Mouse (Mus musculus) MEL (cell line): ENCODE measurements around the gene Fto. TPM values are rescaled to one million over a fixed set of nuclear protein-coding genes. Genes with fewer than 3 reads are reported as not detected.
A peak's percentile ranks its signal among the peaks of the same experiment; 100 is the strongest.

Experiments used
- DNase-seq: peaks from one replicate; pipeline ENCODE4 v3.0.0; 2011; ENCODE audit warnings: low read depth, low spot score
- H3K27ac ChIP-seq: 2 replicates; pipeline ENCODE4 v1.5.1; 2012; ENCODE audit warnings: low read depth, mild to moderate bottlenecking, control low read depth, low read length, moderate library complexity; ENCODE audit not compliant: control insufficient read depth
- H3K27me3 ChIP-seq, 2 experiments: fragments of 150-350 bp in 1 of 2; sonication (generic) in 1 of 2; 2 replicates each; pipeline ENCODE4 v1.6.1; 2012; ENCODE audit warnings: low read length in 2 of 2, mild to moderate bottlenecking in 2 of 2, improper control_type of control experiment in 1 of 2, moderate library complexity in 1 of 2; ENCODE audit not compliant: insufficient read depth in 2 of 2, control insufficient read depth in 1 of 2
- H3K36me3 ChIP-seq, 2 experiments: 2 replicates each; pipeline ENCODE4 v1.6.1; 2012 to 2014; ENCODE audit warnings: low read length in 2 of 2, improper control_type of control experiment in 1 of 2, inconsistent platforms in 1 of 2, mild to moderate bottlenecking in 1 of 2; ENCODE audit not compliant: insufficient read depth in 2 of 2, control insufficient read depth in 1 of 2
- H3K4me1 ChIP-seq, 2 experiments: fragments of 150-350 bp in 1 of 2; sonication (generic) in 1 of 2; 2 replicates each; pipeline ENCODE4 v1.6.1; 2012; ENCODE audit warnings: low read length in 2 of 2, improper control_type of control experiment in 1 of 2, mild to moderate bottlenecking in 1 of 2; ENCODE audit not compliant: insufficient read depth in 2 of 2, control insufficient read depth in 1 of 2
- H3K4me3 ChIP-seq, 2 experiments: fragments of 150-350 bp in 1 of 2; sonication (generic) in 1 of 2; 2 replicates each; pipeline ENCODE4 v1.5.1; 2012; ENCODE audit warnings: low read depth in 2 of 2, low read length in 2 of 2, mild to moderate bottlenecking in 2 of 2, moderate library complexity in 2 of 2, control low read depth in 1 of 2, improper control_type of control experiment in 1 of 2; ENCODE audit not compliant: control insufficient read depth in 1 of 2, insufficient read depth in 1 of 2
- H3K79me2 ChIP-seq: 2 replicates; pipeline ENCODE4 v1.6.1; 2012; ENCODE audit warnings: mild to moderate bottlenecking, low read length, moderate library complexity; ENCODE audit not compliant: control insufficient read depth, poor library complexity, insufficient read depth
- H3K9ac ChIP-seq: 2 replicates; pipeline ENCODE4 v1.6.1; 2012; ENCODE audit warnings: low read depth, mild to moderate bottlenecking, control low read depth, low read length, moderate library complexity; ENCODE audit not compliant: control insufficient read depth, poor library complexity, severe bottlenecking
- H3K9me3 ChIP-seq: fragments of 150-350 bp; sonication (generic); replicated peaks from 2 replicates; pipeline ENCODE4 v1.6.1; 2012; ENCODE audit warnings: mild to moderate bottlenecking, low read length, improper control_type of control experiment, moderate library complexity; ENCODE audit not compliant: insufficient read depth
- BHLHE40 ChIP-seq: IDR thresholded peaks from 2 replicates; pipeline ENCODE4 v1.6.1; 2012; ENCODE audit warnings: low read depth, mild to moderate bottlenecking, inconsistent platforms, low read length, improper control_type of control experiment, borderline replicate concordance
- CHD2 ChIP-seq: IDR thresholded peaks from 2 replicates; pipeline ENCODE4 v1.6.1; 2011; ENCODE audit warnings: low read length, improper control_type of control experiment
- CTCF ChIP-seq, 3 experiments: IDR thresholded peaks in 2 of 3; conservative IDR thresholded peaks in 1 of 3; 2 replicates each; pipeline ENCODE4 v1.5.1; 2011 to 2012; ENCODE audit warnings: low read length in 3 of 3, low read depth in 2 of 3, mild to moderate bottlenecking in 2 of 3, improper control_type of control experiment in 1 of 3, inconsistent platforms in 1 of 3, mixed read lengths in 1 of 3, moderate library complexity in 1 of 3; ENCODE audit not compliant: control insufficient read depth in 1 of 3, insufficient read depth in 1 of 3, poor library complexity in 1 of 3, severe bottlenecking in 1 of 3
- E2F4 ChIP-seq: IDR thresholded peaks from 2 replicates; pipeline ENCODE4 v1.6.1; 2011; ENCODE audit warnings: low read depth, low read length, improper control_type of control experiment, borderline replicate concordance
- ELF1 ChIP-seq: IDR thresholded peaks from 2 replicates; pipeline ENCODE4 v1.6.1; 2014; ENCODE audit warnings: low read depth, mild to moderate bottlenecking, inconsistent platforms, low read length, improper control_type of control experiment, moderate library complexity
- EP300 ChIP-seq, 2 experiments: IDR thresholded peaks; 2 replicates each; pipeline ENCODE4 v1.6.1; 2011; ENCODE audit warnings: improper control_type of control experiment in 2 of 2, low read length in 2 of 2, low read depth in 1 of 2, mild to moderate bottlenecking in 1 of 2
- GABPA ChIP-seq: IDR thresholded peaks from 2 replicates; pipeline ENCODE4 v1.6.1; 2012; ENCODE audit warnings: low read depth, mild to moderate bottlenecking, inconsistent platforms, low read length, improper control_type of control experiment, moderate library complexity
- GATA1 ChIP-seq: IDR thresholded peaks from 2 replicates; pipeline ENCODE4 v1.6.1; 2011; ENCODE audit warnings: low read depth, low read length, improper control_type of control experiment
- JUND ChIP-seq: IDR thresholded peaks from 2 replicates; pipeline ENCODE4 v1.6.1; 2011; ENCODE audit warnings: low read depth, mild to moderate bottlenecking, improper control_type of control experiment, low read length
- MAFK ChIP-seq: IDR thresholded peaks from 2 replicates; pipeline ENCODE4 v1.6.1; 2011; ENCODE audit warnings: low read depth, mild to moderate bottlenecking, low read length, improper control_type of control experiment, borderline replicate concordance
- MAX ChIP-seq: IDR thresholded peaks from 2 replicates; pipeline ENCODE4 v1.6.1; 2011; ENCODE audit warnings: low read length, improper control_type of control experiment
- MEF2A ChIP-seq: IDR thresholded peaks from 2 replicates; pipeline ENCODE4 v1.6.1; 2014; ENCODE audit warnings: low read depth, mild to moderate bottlenecking, inconsistent platforms, low read length, improper control_type of control experiment; ENCODE audit not compliant: poor library complexity, insufficient replicate concordance, severe bottlenecking; ENCODE audit errors: extremely low read depth
- MYB ChIP-seq: IDR thresholded peaks from 2 replicates; pipeline ENCODE4 v1.6.1; 2011; ENCODE audit warnings: mild to moderate bottlenecking, low read depth, low read length, improper control_type of control experiment
- NELFE ChIP-seq: IDR thresholded peaks from 2 replicates; pipeline ENCODE4 v1.6.1; 2011; ENCODE audit warnings: low read depth, low read length, improper control_type of control experiment
- POLR2A ChIP-seq, 2 experiments: IDR thresholded peaks; 2 replicates each; pipeline ENCODE4 v1.6.1; 2011 to 2012; ENCODE audit warnings: low read length in 2 of 2, mild to moderate bottlenecking in 2 of 2, control low read depth in 1 of 2, improper control_type of control experiment in 1 of 2, low read depth in 1 of 2, moderate library complexity in 1 of 2; ENCODE audit not compliant: control insufficient read depth in 1 of 2, insufficient read depth in 1 of 2, poor library complexity in 1 of 2
- RAD21 ChIP-seq: IDR thresholded peaks from 2 replicates; pipeline ENCODE4 v1.6.1; 2011; ENCODE audit warnings: mild to moderate bottlenecking, low read depth, low read length, improper control_type of control experiment
- RCOR1 ChIP-seq: IDR thresholded peaks from 2 replicates; pipeline ENCODE4 v1.6.1; 2012; ENCODE audit warnings: low read depth, mild to moderate bottlenecking, inconsistent platforms, low read length, improper control_type of control experiment
- TBP ChIP-seq: IDR thresholded peaks from 2 replicates; pipeline ENCODE4 v1.8.0; 2011; ENCODE audit warnings: low read depth, low read length, improper control_type of control experiment
- TCF12 ChIP-seq: IDR thresholded peaks from 2 replicates; pipeline ENCODE4 v1.6.1; 2014; ENCODE audit warnings: low read depth, mild to moderate bottlenecking, inconsistent platforms, low read length, improper control_type of control experiment, moderate library complexity
- UBTF ChIP-seq: IDR thresholded peaks from 2 replicates; pipeline ENCODE4 v1.6.1; 2012; ENCODE audit warnings: low read depth, mild to moderate bottlenecking, inconsistent platforms, low read length, improper control_type of control experiment, moderate library complexity, borderline replicate concordance; ENCODE audit not compliant: insufficient read depth
- USF1 ChIP-seq: IDR thresholded peaks from 2 replicates; pipeline ENCODE4 v1.6.1; 2014; ENCODE audit warnings: low read depth, mild to moderate bottlenecking, inconsistent platforms, low read length, improper control_type of control experiment, moderate library complexity
- USF2 ChIP-seq, 2 experiments: IDR thresholded peaks; 2 replicates each; pipeline ENCODE4 v1.6.1; 2011 to 2012; ENCODE audit warnings: improper control_type of control experiment in 2 of 2, low read length in 2 of 2, borderline replicate concordance in 1 of 2, inconsistent platforms in 1 of 2, low read depth in 1 of 2, mild to moderate bottlenecking in 1 of 2; ENCODE audit not compliant: insufficient read depth in 1 of 2
- ZC3H11A ChIP-seq: IDR thresholded peaks from 2 replicates; pipeline ENCODE4 v1.6.1; 2012; ENCODE audit warnings: low read depth, mild to moderate bottlenecking, inconsistent platforms, low read length, improper control_type of control experiment
- ZNF384 ChIP-seq: IDR thresholded peaks from 2 replicates; pipeline ENCODE4 v1.6.1; 2012; ENCODE audit warnings: low read depth, mild to moderate bottlenecking, inconsistent platforms, low read length, improper control_type of control experiment
- polyA plus RNA-seq, 2 experiments: library from polyadenylated mRNA; stranded (reverse) in 1 of 2; unstranded in 1 of 2; fragments of >175 nt in 1 of 2; fragments of >200 nt in 1 of 2; gene quantifications; 2 replicates each; pipeline versions ENCODE4 v1.2.1 to v1.2.4; 2012; ENCODE audit warnings: low replicate concordance in 2 of 2, low read depth in 1 of 2; ENCODE audit not compliant: insufficient read length in 2 of 2, insufficient read depth in 1 of 2, missing spikeins in 1 of 2
- total RNA-seq: library from RNA; depleted of rRNA; stranded (reverse); fragments of 300-350 nt; gene quantifications from 2 replicates; pipeline ENCODE4 v1.2.3, GENCODE M21; 2012

Gene Fto
- total and polyA plus RNA-seq, 3 experiments, result 13.5 to 41.1 TPM; not detected in 1

DNA sequence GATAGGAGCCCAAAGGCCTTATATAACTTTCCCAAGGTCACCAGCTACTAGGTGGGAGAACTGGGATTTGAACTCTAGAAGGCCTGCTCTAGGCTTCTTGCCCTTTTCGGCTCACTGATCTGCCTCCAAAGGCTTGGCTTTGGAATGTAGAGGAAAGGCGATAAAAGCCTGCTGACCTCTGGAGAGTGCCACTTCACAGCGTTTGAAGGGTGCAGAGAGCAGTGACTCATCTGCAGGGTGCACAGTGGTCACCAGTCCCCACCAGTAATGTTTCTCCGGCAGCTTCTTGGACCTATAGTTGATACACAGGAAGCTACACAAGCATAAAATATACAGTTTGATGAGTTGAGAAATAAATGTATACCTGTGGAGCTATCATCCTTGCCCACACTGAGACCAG is 173.1 kb downstream of the Fto start:
- DNase-seq, result no peak
- no peak overlapping the region for H3K9ac ChIP-seq
- no peaks in the 10 kb centered on the region; a peak in 1 of 4 replicates for H3K36me3 ChIP-seq
- H3K27me3 ChIP-seq, result no peaks in the 10 kb centered on the region
- TF ChIP-seq ELF1 (no peak), RCOR1 (no peak), NELFE (no peak), POLR2A (IDR thresholded peaks at IDR 0.05; ENCODE audit: control insufficient read depth in 1 of 2, insufficient read depth in 1 of 2, low read depth in 1 of 2, low read length in 2 of 2, poor library complexity in 1 of 2) (no peak), GABPA (no peak), UBTF (no peak)
- no peak overlapping the region for H3K4me3 ChIP-seq
- no peaks in the 10 kb centered on the region for H3K79me2 ChIP-seq
- no peaks in the 10 kb centered on the region for H3K9me3 ChIP-seq
- no peaks in the 10 kb centered on the region for H3K4me1 ChIP-seq
- no peak overlapping the region for H3K27ac ChIP-seq

DNA sequence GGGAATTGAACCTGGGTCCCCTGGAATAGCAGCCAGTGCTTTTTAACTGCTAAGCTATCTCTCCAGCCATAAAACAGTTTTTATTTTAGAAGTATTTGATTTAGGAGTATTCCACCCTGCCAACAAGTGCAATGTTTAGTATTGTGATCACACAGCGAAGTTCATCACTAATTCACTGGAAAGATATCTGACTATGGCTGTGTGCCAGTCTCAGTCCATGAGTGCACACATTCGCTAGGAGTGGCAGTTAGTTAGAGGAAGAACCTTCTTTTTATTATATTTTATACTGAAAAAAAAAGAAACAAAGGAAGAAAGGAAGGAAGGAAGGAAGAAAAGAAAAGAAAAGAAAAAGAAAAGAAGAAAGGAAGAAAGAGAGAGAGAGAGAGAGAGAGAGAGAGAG is 174.1 kb downstream of the Fto start:
- Histone ChIP-seq H3K36me3 (no peaks in the 10 kb centered on the region; a peak in 1 of 4 replicates), H3K4me1 (no peaks in the 10 kb centered on the region), H3K79me2 (no peaks in the 10 kb centered on the region), H3K9me3 (no peaks in the 10 kb centered on the region), H3K27ac (no peak overlapping the region), H3K9ac (no peak overlapping the region), H3K4me3 (no peak overlapping the region), H3K27me3 (no peaks in the 10 kb centered on the region)
- no peak for DNase-seq
- TF ChIP-seq RAD21 (no peak), ELF1 (no peak), USF1 (no peak), CHD2 (no peak), TCF12 (no peak)

DNA sequence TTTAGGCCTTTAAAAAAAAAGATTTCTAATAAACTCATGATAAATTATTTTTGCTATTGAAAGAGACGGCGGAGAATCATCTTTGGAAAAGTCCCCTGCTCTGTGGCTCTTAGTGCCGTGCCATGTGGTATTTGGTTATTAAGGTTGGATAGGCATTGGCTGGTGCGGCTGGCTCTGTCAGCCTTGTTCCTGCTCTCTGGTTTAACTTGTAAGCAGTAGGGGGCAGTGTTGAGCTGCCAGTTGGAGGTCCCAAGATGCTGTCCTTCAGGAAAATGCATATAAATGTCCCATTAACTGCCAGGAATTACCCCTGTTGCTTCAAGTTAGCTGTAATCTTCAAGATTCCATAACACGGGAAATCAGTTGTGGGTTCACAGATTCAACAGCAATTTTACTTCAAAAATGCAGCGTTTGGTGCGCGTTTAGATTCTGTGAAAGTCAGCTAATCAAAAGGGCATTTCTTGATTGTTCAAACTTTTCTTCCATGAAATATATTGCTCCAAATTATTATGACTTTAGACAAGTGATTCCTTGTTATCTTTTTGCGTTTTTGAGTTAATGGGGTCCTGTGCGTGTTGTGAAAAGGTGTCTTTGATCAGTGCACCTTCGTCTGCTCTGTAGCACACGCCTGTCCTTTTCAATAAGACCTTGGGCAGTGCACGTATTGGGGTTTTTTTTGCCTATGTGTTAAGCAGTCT is 174.9 kb downstream of the Fto start:
- H3K9ac ChIP-seq, result no peak overlapping the region
- peak; percentile 69 for DNase-seq
- H3K36me3 ChIP-seq, result no peaks in the 10 kb centered on the region; a peak in 1 of 4 replicates
- H3K27ac ChIP-seq, result no peak overlapping the region
- no peaks in the 10 kb centered on the region for H3K27me3 ChIP-seq
- no peak overlapping the region for H3K4me3 ChIP-seq
- no peaks in the 10 kb centered on the region for H3K4me1 ChIP-seq
- no peaks in the 10 kb centered on the region for H3K79me2 ChIP-seq
- no peaks in the 10 kb centered on the region for H3K9me3 ChIP-seq
- TF ChIP-seq ZC3H11A (peak; percentile 59; the same call in 1 of the 2 replicates), RAD21 (peak; percentile 80), MYB (no peak), E2F4 (no peak), EP300 (IDR thresholded peaks at IDR 0.05; ENCODE audit: low read depth in 1 of 2, low read length in 2 of 2) (no peak), TBP (no peak), USF1 (no peak), MAX (no peak), RCOR1 (no peak), BHLHE40 (no peak), USF2 (IDR thresholded peaks at IDR 0.05; ENCODE audit: borderline replicate concordance in 1 of 2, insufficient read depth in 1 of 2, low read depth in 1 of 2, low read length in 2 of 2) (no peak), UBTF (no peak), CTCF (IDR thresholded peaks at IDR 0.05 in 2 of 3, conservative IDR thresholded peaks at IDR 0.05 in 1 of 3; ENCODE audit: control insufficient read depth in 1 of 3, insufficient read depth in 1 of 3, low read depth in 2 of 3, low read length in 3 of 3, poor library complexity in 1 of 3, severe bottlenecking in 1 of 3) (peak; percentile 67 to 74 (median 70)), GATA1 (no peak), MAFK (no peak), JUND (no peak), ZNF384 (no peak), CHD2 (no peak), MEF2A (no peak)
